Mouse (Mus musculus): ENCODE measurements around the gene Klhl4. TPM values are rescaled to one million over a fixed set of nuclear protein-coding genes. Genes with fewer than 3 reads are reported as not detected.

Klhl4 gene
- 2.4 and 2.5 TPM in 2 replicates for polyA plus RNA-seq (2015; fragmentation: Nextera tagmentation; extraction: Ambion mirVana)

DNA sequence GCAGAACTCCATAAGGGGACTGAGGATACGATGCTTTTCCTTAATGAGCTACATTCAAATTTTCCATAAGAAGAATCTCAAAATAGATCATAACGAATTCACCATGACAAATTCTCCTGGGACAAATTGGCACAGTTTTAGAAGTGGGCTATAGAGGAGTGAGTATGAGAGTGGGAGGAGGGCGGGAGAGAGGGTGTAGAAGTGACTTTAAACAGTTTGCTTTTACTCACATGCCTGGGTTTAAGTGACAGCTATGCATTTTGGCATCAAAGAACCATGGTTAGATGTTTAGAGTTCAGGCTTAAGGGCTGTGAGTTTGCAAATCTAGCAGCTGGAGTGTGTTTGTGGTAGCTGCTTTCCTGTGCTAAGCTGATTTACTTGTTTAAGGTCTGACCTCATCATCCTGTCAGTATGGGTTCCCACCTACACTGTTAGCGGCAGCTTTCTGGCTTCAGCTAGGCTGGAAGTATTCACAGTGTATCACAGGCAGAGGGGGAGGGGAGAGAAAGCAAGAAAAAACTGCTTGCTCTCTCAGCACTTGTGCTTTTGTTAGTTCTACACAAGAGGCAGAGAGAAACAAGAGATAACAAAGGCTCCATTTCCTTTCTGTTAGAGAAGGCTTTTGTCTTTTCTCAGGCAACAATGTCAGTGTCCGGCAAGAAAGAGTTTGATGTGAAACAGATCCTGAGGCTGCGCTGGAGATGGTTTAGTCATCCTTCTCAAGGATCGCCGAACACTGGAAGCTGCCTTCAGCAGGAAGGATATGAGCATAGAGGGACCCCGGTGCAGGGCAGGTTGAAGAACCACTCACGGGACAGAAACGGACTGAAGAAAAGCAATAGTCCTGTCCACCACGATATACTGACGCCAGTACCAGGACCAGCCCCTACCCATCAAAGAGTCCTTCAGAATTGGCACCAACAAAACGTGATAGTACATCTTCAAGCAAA is at the start of gene Klhl4:
Gene Klhl4 (plus strand): TSS at position 552 of the 950 bp plus-strand sequence.

Data from urinary bladder, postnatal 0 days (tissue).